Mouse (Mus musculus) frontal cortex, adult (tissue): ENCODE data around the gene Txnrd1.

ENCODE experiments used
- ATAC-seq: cut with Nextera tagmentation; 2 replicates; pipeline ENCODE4 v1.9.2; 2017; ENCODE audit warnings: mild to moderate bottlenecking, moderate library complexity, mixed read lengths; ENCODE audit not compliant: low TSS enrichment

Gene Txnrd1

GRCm38 (mm10) chr10:82866356-82866755 lies 32.6 kb downstream of the Txnrd1 start, which contains the start of gene Eid3:
TSS of gene Eid3 (plus strand) at chr10:82866626.
- ATAC-seq: no peak; the same call in 1 of the 2 replicates

- no peak for ATAC-seq
These were observed 33.1 kb downstream of the Txnrd1 start for GRCm38 (mm10) chr10:82866832-82867231.

- no peak for ATAC-seq
These were observed 34.8 kb downstream of the Txnrd1 start for GRCm38 (mm10) chr10:82868418-82869086.

- ATAC-seq: no peak
These were observed 41.7 kb downstream of the Txnrd1 start for GRCm38 (mm10) chr10:82875446-82875845.

GRCm38 (mm10) chr10:82876076-82876796 lies 42.5 kb downstream of the Txnrd1 start:
- peak; percentile 74 for ATAC-seq

- no peak for ATAC-seq
These were observed 53.6 kb downstream of the Txnrd1 start for GRCm38 (mm10) chr10:82887354-82887753.

- no peak for ATAC-seq
These were observed 54.8 kb downstream of the Txnrd1 start for GRCm38 (mm10) chr10:82888576-82888975.

GRCm38 (mm10) chr10:82889447-82889973 lies 55.8 kb downstream of the Txnrd1 start:
- no peak for ATAC-seq

GRCm38 (mm10) chr10:82890936-82891335 lies 57.2 kb downstream of the Txnrd1 start:
- no peak for ATAC-seq

GRCm38 (mm10) chr10:82891427-82891826 lies 57.7 kb downstream of the Txnrd1 start:
- ATAC-seq: no peak

GRCm38 (mm10) chr10:82892442-82893055 lies 58.8 kb downstream of the Txnrd1 start:
- no peak for ATAC-seq

GRCm38 (mm10) chr10:82893872-82894650 lies 60.3 kb downstream of the Txnrd1 start:
- peak; percentile 87 for ATAC-seq

GRCm38 (mm10) chr10:82897936-82898335 lies 64.2 kb downstream of the Txnrd1 start:
- ATAC-seq: no peak

- ATAC-seq: peak; percentile 42; the same call in 1 of the 2 replicates
These were observed 65.1 kb downstream of the Txnrd1 start for GRCm38 (mm10) chr10:82898893-82899292.

GRCm38 (mm10) chr10:82899810-82900421 lies 66.2 kb downstream of the Txnrd1 start:
- no peak for ATAC-seq

GRCm38 (mm10) chr10:82900546-82900945 lies 66.8 kb downstream of the Txnrd1 start:
- ATAC-seq: no peak

- ATAC-seq: peak; percentile 69
These were observed 67.7 kb downstream of the Txnrd1 start for GRCm38 (mm10) chr10:82901436-82901835.

- ATAC-seq: 0 out of 2 replicates have a peak, but pooled peaks have one; percentile 44
These were observed 74.8 kb downstream of the Txnrd1 start for GRCm38 (mm10) chr10:82908526-82908925.

GRCm38 (mm10) chr10:82909382-82909781 lies 75.6 kb downstream of the Txnrd1 start:
- ATAC-seq: peak; percentile 50; the same call in 1 of the 2 replicates

GRCm38 (mm10) chr10:82910198-82910597 lies 76.4 kb downstream of the Txnrd1 start:
- ATAC-seq: no peak

- no peak for ATAC-seq
These were observed 79.5 kb downstream of the Txnrd1 start for GRCm38 (mm10) chr10:82913238-82913637.
